Mouse (Mus musculus): ENCODE results near the gene Wdfy3.

Gene Wdfy3

GRCm38 (mm10) chr5:102055130-102055641 is 14.5 kb downstream of the Wdfy3 start:
- DNase-seq (ENCODE audit: low spot score in 2 of 2), result no peak

- no peak for DNase-seq (ENCODE audit: low spot score in 2 of 2)
Measured at GRCm38 (mm10) chr5:102054511-102055093, 15.1 kb downstream of the Wdfy3 start.

GRCm38 (mm10) chr5:102052906-102053305 is 16.8 kb downstream of the Wdfy3 start:
- no peak for DNase-seq (ENCODE audit: low spot score in 2 of 2)

GRCm38 (mm10) chr5:102052465-102052864 is 17.3 kb downstream of the Wdfy3 start:
- DNase-seq (ENCODE audit: low spot score in 2 of 2), result no peak

GRCm38 (mm10) chr5:102050677-102051076 is 19.0 kb downstream of the Wdfy3 start:
- no peak for DNase-seq (ENCODE audit: low spot score in 2 of 2)

GRCm38 (mm10) chr5:102048416-102048815 is 21.3 kb downstream of the Wdfy3 start:
- DNase-seq (ENCODE audit: low spot score in 2 of 2), result no peak

- DNase-seq (ENCODE audit: low spot score in 2 of 2), result no peak
Measured at GRCm38 (mm10) chr5:102046617-102047116, 23.1 kb downstream of the Wdfy3 start.

- DNase-seq (ENCODE audit: low spot score in 2 of 2), result no peak
Measured at GRCm38 (mm10) chr5:102045636-102046616, 23.8 kb downstream of the Wdfy3 start.

GRCm38 (mm10) chr5:102045177-102045576 is 24.5 kb downstream of the Wdfy3 start:
- no peak for DNase-seq (ENCODE audit: low spot score in 2 of 2)

- no peak for DNase-seq (ENCODE audit: low spot score in 2 of 2)
Measured at GRCm38 (mm10) chr5:102033281-102033680, 36.4 kb downstream of the Wdfy3 start.

GRCm38 (mm10) chr5:102032594-102033240 is 37.0 kb downstream of the Wdfy3 start:
- no peak for DNase-seq (ENCODE audit: low spot score in 2 of 2)

- DNase-seq (ENCODE audit: low spot score in 2 of 2), result no peak
Measured at GRCm38 (mm10) chr5:102032191-102032590, 37.5 kb downstream of the Wdfy3 start.

GRCm38 (mm10) chr5:102023376-102023775 is 46.3 kb downstream of the Wdfy3 start:
- no peak for DNase-seq (ENCODE audit: low spot score in 2 of 2)

- no peak for DNase-seq (ENCODE audit: low spot score in 2 of 2)
Measured at GRCm38 (mm10) chr5:102022018-102022898, 47.5 kb downstream of the Wdfy3 start.

- DNase-seq (ENCODE audit: low spot score in 2 of 2), result no peak
Measured at GRCm38 (mm10) chr5:102014235-102014634, 55.5 kb downstream of the Wdfy3 start.

- no peak for DNase-seq (ENCODE audit: low spot score in 2 of 2)
Measured at GRCm38 (mm10) chr5:102013781-102014180, 55.9 kb downstream of the Wdfy3 start.

- DNase-seq (ENCODE audit: low spot score in 2 of 2), result no peak
Measured at GRCm38 (mm10) chr5:102010961-102011360, 58.8 kb downstream of the Wdfy3 start.

GRCm38 (mm10) chr5:102009606-102010005 is 60.1 kb downstream of the Wdfy3 start:
- DNase-seq (ENCODE audit: low spot score in 2 of 2), result no peak

GRCm38 (mm10) chr5:102008712-102009111 is 61.0 kb downstream of the Wdfy3 start:
- DNase-seq (ENCODE audit: low spot score in 2 of 2), result no peak

GRCm38 (mm10) chr5:102006218-102006941 is 63.3 kb downstream of the Wdfy3 start:
- no peak for DNase-seq (ENCODE audit: low spot score in 2 of 2)

Data from spleen, postnatal 14 days (tissue).